Mouse (Mus musculus): Measurements from ENCODE around the gene Gm44805. TPM values are rescaled to one million over a fixed set of nuclear protein-coding genes. Genes with fewer than 3 reads are reported as not detected.

Gm44805 gene
- total and polyA plus RNA-seq, 3 experiments = not detected

DNA sequence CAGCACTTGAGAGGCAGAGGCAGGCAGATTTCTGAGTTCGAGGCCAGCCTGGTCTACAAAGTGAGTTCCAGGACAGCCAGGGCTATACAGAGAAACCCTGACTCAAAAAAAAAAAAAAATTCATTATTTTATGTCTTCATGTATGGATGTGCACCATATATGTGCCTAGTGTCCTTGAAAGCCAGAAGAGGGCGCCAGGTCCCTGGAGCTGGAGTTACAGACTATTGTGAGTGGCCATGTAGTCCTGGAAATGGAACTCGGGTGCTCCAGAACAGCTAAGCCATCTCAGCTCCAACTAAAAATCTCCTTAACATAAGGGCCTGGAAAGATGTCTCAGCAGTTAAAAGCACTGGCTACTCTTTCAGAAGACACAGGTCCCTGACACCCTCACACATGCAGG, 14.5 kb downstream of the Gm44805 start:
- Histone ChIP-seq H3K27ac (ENCODE audit: insufficient read depth, low read depth) (peak overlapping the region; percentile 72), H3K27me3 (replicated peaks) (peaks cover 2% of the 10 kb centered on the region), H3K36me3 (replicated peaks in 1 of 2; ENCODE audit: control insufficient read depth in 1 of 2, insufficient read depth in 1 of 2, low read length in 1 of 2) (peaks cover 9 to 12% of the 10 kb centered on the region in 2 experiments), H3K4me2 (ENCODE audit: insufficient read depth, low read depth, poor library complexity, severe bottlenecking) (no peak overlapping the region), H3K4me1 (ENCODE audit: control insufficient read depth in 1 of 2, insufficient read depth in 2 of 2) (peaks cover 14 to 49% of the 10 kb centered on the region in 2 experiments; a peak in 3 of 4 replicates), H3K79me2 (replicated peaks; ENCODE audit: control insufficient read depth, extremely low read depth, insufficient read depth, poor library complexity, severe bottlenecking) (peaks cover 29% of the 10 kb centered on the region), H3K4me3 (replicated peaks in 1 of 3; ENCODE audit: low read depth in 2 of 3, low read length in 2 of 3, poor library complexity in 1 of 3) (no peak overlapping the region), H3K9me3 (replicated peaks; ENCODE audit: low read length) (no peaks in the 10 kb centered on the region), H3K9ac (ENCODE audit: insufficient read depth, low read depth) (no peak overlapping the region)
- peak; percentile 62 for DNase-seq (ENCODE audit: extremely low read depth)
- TF ChIP-seq CTCF (conservative IDR thresholded peaks at IDR 0.05 in 1 of 2, IDR thresholded peaks at IDR 0.05 in 1 of 2; ENCODE audit: low read depth in 2 of 2, low read length in 2 of 2) = peak in 1 of 2 experiments; percentile 42; a peak in 2 of 4 replicates
- no peak for TF ChIP-seq JUN (IDR thresholded peaks at IDR 0.05; ENCODE audit: insufficient read depth, low read depth, low read length)
- no peak for TF ChIP-seq KAT2A (IDR thresholded peaks at IDR 0.05; ENCODE audit: insufficient replicate concordance, low read length)
- TF ChIP-seq PAX5 (IDR thresholded peaks at IDR 0.05; ENCODE audit: low read length) = no peak
- TF ChIP-seq ZNF384 (IDR thresholded peaks at IDR 0.05; ENCODE audit: low read depth, low read length) = peak; percentile 65
- dilution Hi-C loops (cut with MboI; ENCODE audit: extremely low pct_ligation_motif_present, extremely low pct_unique_long_range_greater_than_20kb, low sequenced_read_pairs) (no loop called here), in situ Hi-C loops (cut with MboI; ENCODE audit: low pct_ligation_motif_present, low pct_unique_long_range_greater_than_20kb, low sequenced_read_pairs) (loop anchor here (5.0 kb wide), 2 partner anchors 46 to 206 kb away; no protein-coding TSS in a partner anchor)

DNA sequence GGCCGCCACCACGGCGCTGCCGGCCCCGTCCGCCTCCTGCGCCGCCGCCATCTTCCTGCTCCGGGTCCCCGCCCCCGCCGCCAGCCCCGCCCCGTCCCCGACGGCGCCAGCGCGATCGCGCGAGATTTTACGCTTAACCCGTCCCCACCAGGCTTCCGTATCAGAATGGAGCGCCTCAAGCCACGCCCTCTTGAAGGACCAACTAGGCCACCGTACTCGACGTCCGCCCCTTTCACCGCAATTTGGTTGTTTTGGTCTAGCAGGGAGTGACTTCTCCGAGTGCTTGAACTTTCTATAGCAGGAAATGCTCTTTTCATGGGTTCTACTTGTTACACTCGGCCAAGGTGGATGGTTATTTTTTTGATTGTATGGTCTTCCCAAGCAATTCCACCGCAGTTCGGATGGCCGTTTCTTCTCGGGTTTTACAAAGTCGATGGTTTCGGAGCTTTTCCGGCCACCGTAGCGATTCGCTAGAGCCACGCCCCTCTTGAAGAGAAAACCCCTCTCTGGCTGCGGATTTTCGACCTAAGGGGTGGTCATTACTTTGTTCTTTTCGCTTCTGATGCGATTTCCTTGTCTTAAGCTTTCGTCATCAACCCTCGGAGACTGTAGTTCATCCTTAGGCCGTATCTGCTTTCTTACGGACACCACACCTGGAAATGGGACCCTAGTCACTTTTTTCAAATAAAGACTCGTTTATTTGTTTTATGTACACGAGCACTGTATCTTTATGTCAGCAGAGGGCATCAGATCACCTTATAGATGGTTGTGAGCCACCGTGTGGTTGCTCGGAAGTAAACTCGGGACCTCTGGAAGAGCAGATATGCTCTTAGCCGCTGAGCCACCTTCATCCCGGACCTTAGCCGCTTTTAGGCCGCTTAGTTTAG, 16.0 kb downstream of the Gm44805 start, which contains the start of gene Clptm1:
Clptm1 (minus strand) TSS at position 79 of the 887 bp plus-strand sequence.
- DNase-seq (ENCODE audit: extremely low read depth) = peak; percentile 98
- peaks cover 14 to 51% of the 10 kb centered on the region in 2 experiments; a peak in 3 of 4 replicates for H3K4me1 ChIP-seq (ENCODE audit: control insufficient read depth in 1 of 2, insufficient read depth in 2 of 2)
- TF ChIP-seq TBP (conservative IDR thresholded peaks at IDR 0.05; ENCODE audit: low read depth, low read length) = peak; percentile 88; the same call in 1 of the 2 replicates
- peak; percentile 85 for TF ChIP-seq HCFC1 (IDR thresholded peaks at IDR 0.05; ENCODE audit: low read depth, low read length)
- no peak; the same call in 1 of the 2 replicates for TF ChIP-seq NRF1 (IDR thresholded peaks at IDR 0.05; ENCODE audit: low read depth, low read length)
- peak; percentile 89 for TF ChIP-seq ELF1 (IDR thresholded peaks at IDR 0.05; ENCODE audit: low read depth, low read length)
- no peak; the same call in 1 of the 2 replicates for TF ChIP-seq MXI1 (IDR thresholded peaks at IDR 0.05; ENCODE audit: low read depth, low read length)
- peak; percentile 99 for TF ChIP-seq CHD2 (IDR thresholded peaks at IDR 0.05; ENCODE audit: low read length)
- TF ChIP-seq SMC3 (IDR thresholded peaks at IDR 0.05; ENCODE audit: low read depth, low read length) = peak; percentile 63
- peak; percentile 58; the same call in 1 of the 2 replicates for TF ChIP-seq ZMIZ1 (IDR thresholded peaks at IDR 0.05; ENCODE audit: low read depth, low read length)
- TF ChIP-seq RAD21 (IDR thresholded peaks at IDR 0.05; ENCODE audit: low read depth, low read length) = peak; percentile 31
- no peak; the same call in 1 of the 2 replicates for TF ChIP-seq MAZ (IDR thresholded peaks at IDR 0.05; ENCODE audit: low read depth, low read length)
- no peak for TF ChIP-seq ZNF384 (IDR thresholded peaks at IDR 0.05; ENCODE audit: low read depth, low read length)
- TF ChIP-seq JUN (IDR thresholded peaks at IDR 0.05; ENCODE audit: insufficient read depth, low read depth, low read length) = no peak
- peak; percentile 72 for TF ChIP-seq NELFE (IDR thresholded peaks at IDR 0.05; ENCODE audit: low read depth, low read length)
- peak; percentile 78 for TF ChIP-seq TCF12 (IDR thresholded peaks at IDR 0.05; ENCODE audit: low read depth, low read length)
- TF ChIP-seq IRF4 (IDR thresholded peaks at IDR 0.05; ENCODE audit: low read depth, low read length) = peak; percentile 8; the same call in 1 of the 2 replicates
- 0 out of 2 replicates have a peak, but pooled peaks have one; percentile 42 for TF ChIP-seq UBTF (IDR thresholded peaks at IDR 0.05; ENCODE audit: low read depth, low read length)
- no peak for TF ChIP-seq JUND (conservative IDR thresholded peaks at IDR 0.05; ENCODE audit: low read depth, low read length)
- peak; percentile 69 for TF ChIP-seq POLR2A (IDR thresholded peaks at IDR 0.05; ENCODE audit: low read depth, low read length)
- TF ChIP-seq USF2 (conservative IDR thresholded peaks at IDR 0.05; ENCODE audit: low read depth, low read length) = no peak
- peak; percentile 37; the same call in 1 of the 2 replicates for TF ChIP-seq MYC (IDR thresholded peaks at IDR 0.05; ENCODE audit: low read depth, low read length)
- no peak for TF ChIP-seq ZKSCAN1 (IDR thresholded peaks at IDR 0.05; ENCODE audit: borderline replicate concordance, low read depth, low read length)
- TF ChIP-seq CTCF (conservative IDR thresholded peaks at IDR 0.05 in 1 of 2, IDR thresholded peaks at IDR 0.05 in 1 of 2; ENCODE audit: low read depth in 2 of 2, low read length in 2 of 2) = peak in 1 of 2 experiments; percentile 96; a peak in 2 of 4 replicates
- peak; percentile 75; the same call in 1 of the 2 replicates for TF ChIP-seq KAT2A (IDR thresholded peaks at IDR 0.05; ENCODE audit: insufficient replicate concordance, low read length)
- TF ChIP-seq ZC3H11A (IDR thresholded peaks at IDR 0.05; ENCODE audit: low read depth, low read length) = no peak
- TF ChIP-seq POLR2AphosphoS2 (IDR thresholded peaks at IDR 0.05; ENCODE audit: low read depth, low read length) = peak; percentile 84; the same call in 1 of the 2 replicates
- peak; percentile 12; the same call in 1 of the 2 replicates for TF ChIP-seq MAX (IDR thresholded peaks at IDR 0.05; ENCODE audit: low read length)
- TF ChIP-seq SIN3A (IDR thresholded peaks at IDR 0.05; ENCODE audit: low read length) = peak; percentile 81; the same call in 1 of the 2 replicates
- H3K4me2 ChIP-seq (ENCODE audit: insufficient read depth, low read depth, poor library complexity, severe bottlenecking) = peak within 1 kb of the TSS; percentile 87
- H3K9ac ChIP-seq (ENCODE audit: insufficient read depth, low read depth) = peak within 1 kb of the TSS; percentile 96
- in situ Hi-C loops (cut with MboI; ENCODE audit: low pct_ligation_motif_present, low pct_unique_long_range_greater_than_20kb, low sequenced_read_pairs) (loop anchor here (5.0 kb wide), 2 partner anchors 47 to 207 kb away; no protein-coding TSS in a partner anchor), dilution Hi-C loops (cut with MboI; ENCODE audit: extremely low pct_ligation_motif_present, extremely low pct_unique_long_range_greater_than_20kb, low sequenced_read_pairs) (no loop called here)
- H3K36me3 ChIP-seq (replicated peaks in 1 of 2; ENCODE audit: control insufficient read depth in 1 of 2, insufficient read depth in 1 of 2, low read length in 1 of 2) = peaks cover 20 to 27% of the 10 kb centered on the region in 2 experiments
- H3K27me3 ChIP-seq (replicated peaks) = no peaks in the 10 kb centered on the region
- peak within 1 kb of the TSS; percentile 86 for H3K27ac ChIP-seq (ENCODE audit: insufficient read depth, low read depth)
- peaks cover 42% of the 10 kb centered on the region for H3K79me2 ChIP-seq (replicated peaks; ENCODE audit: control insufficient read depth, extremely low read depth, insufficient read depth, poor library complexity, severe bottlenecking)
- no peaks in the 10 kb centered on the region for H3K9me3 ChIP-seq (replicated peaks; ENCODE audit: low read length)
- H3K4me3 ChIP-seq (replicated peaks in 1 of 3; ENCODE audit: low read depth in 2 of 3, low read length in 2 of 3, poor library complexity in 1 of 3) = peak within 1 kb of the TSS; percentile 80 to 94 (median 93)
